Mouse (Mus musculus): Measurements from ENCODE around the gene Ppat. TPM values are rescaled to one million over a fixed set of nuclear protein-coding genes. Genes with fewer than 3 reads are reported as not detected.

Ppat gene
- polyA plus RNA-seq (2015; fragmentation: Nextera tagmentation; extraction: Ambion mirVana) = 22.0 and 29.3 TPM in 2 replicates

GRCm38 (mm10) chr5:76951106-76952027, at the start of gene Ppat, which contains the start of gene Paics:
Gene Ppat (minus strand): TSS chr5:76951578.
Gene Paics (plus strand): TSS chr5:76951307.
- peaks cover 1% of the 10 kb centered on the region; the same call in 1 of the 2 replicates for H3K36me3 ChIP-seq (ENCODE audit: control insufficient read depth, insufficient read depth)
- H3K4me3 ChIP-seq (ENCODE audit: low read length) = peak within 1 kb of the TSS; percentile 92
- peak within 1 kb of the TSS; percentile 91 for H3K9ac ChIP-seq (ENCODE audit: low read length)
- WGBS = under 1% methylated on average over 81 of the region's 81 CpGs
- no peaks in the 10 kb centered on the region for H3K27me3 ChIP-seq (ENCODE audit: control insufficient read depth, insufficient read depth, low read length)
- peak within 1 kb of the TSS; percentile 83 for H3K4me2 ChIP-seq (ENCODE audit: low read depth, low read length)
- H3K27ac ChIP-seq (ENCODE audit: low read length) = peak within 1 kb of the TSS; percentile 95
- H3K9me3 ChIP-seq (replicated peaks; ENCODE audit: control insufficient read depth, low read length) = no peaks in the 10 kb centered on the region
- H3K4me1 ChIP-seq (ENCODE audit: control insufficient read depth, insufficient read depth, low read length) = peaks cover 51% of the 10 kb centered on the region
- ATAC-seq (replicated peaks; ENCODE audit: extremely low read depth, insufficient read depth, low FRiP score) = peak; percentile 95

GRCm38 (mm10) chr5:76998416-76998815, 47.0 kb upstream of the Ppat start:
- Histone ChIP-seq H3K36me3 (ENCODE audit: control insufficient read depth, insufficient read depth) (peaks cover 55% of the 10 kb centered on the region), H3K27me3 (ENCODE audit: control insufficient read depth, insufficient read depth, low read length) (no peaks in the 10 kb centered on the region), H3K9me3 (replicated peaks; ENCODE audit: control insufficient read depth, low read length) (no peaks in the 10 kb centered on the region), H3K4me2 (ENCODE audit: low read depth, low read length) (no peak overlapping the region), H3K27ac (ENCODE audit: low read length) (no peak overlapping the region), H3K4me3 (ENCODE audit: low read length) (no peak overlapping the region), H3K4me1 (ENCODE audit: control insufficient read depth, insufficient read depth, low read length) (no peaks in the 10 kb centered on the region), H3K9ac (ENCODE audit: low read length) (no peak overlapping the region)
- WGBS = 39% methylated on average over 5 of the region's 5 CpGs
- ATAC-seq (replicated peaks; ENCODE audit: extremely low read depth, insufficient read depth, low FRiP score) = no peak

DNA sequence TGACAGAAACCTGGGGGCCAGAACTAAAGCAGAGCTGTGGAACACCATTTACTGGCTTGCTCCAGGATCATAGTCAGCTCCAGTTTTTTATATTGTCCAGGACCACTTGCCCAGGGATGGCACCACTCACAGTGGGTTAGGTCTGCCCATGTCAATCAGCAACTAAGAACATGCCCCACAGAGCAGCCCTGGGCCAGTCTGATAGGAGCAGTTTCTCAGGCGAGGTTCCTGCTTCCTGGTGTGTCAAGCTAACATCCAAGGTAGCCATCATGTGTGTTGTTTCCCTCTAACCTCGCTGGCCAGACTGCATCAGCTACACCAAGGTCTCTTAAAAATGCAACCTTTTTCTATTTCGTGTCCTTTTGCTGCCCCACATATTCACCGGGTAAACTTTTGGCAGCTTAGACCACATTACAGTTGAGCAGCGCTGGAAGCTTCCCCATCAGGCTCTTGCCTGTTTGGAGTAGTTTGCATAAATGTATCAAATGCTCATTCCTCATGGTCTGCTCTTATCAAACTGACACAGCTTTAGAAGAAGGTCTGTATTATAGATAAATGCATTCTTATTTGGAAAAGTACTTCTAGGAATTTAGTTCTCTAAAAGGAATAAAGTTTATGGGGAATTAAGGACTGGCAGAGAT, 41.9 kb upstream of the Ppat start:
- H3K9ac ChIP-seq (ENCODE audit: low read length) = no peak overlapping the region
- no peaks in the 10 kb centered on the region for H3K27me3 ChIP-seq (ENCODE audit: control insufficient read depth, insufficient read depth, low read length)
- H3K27ac ChIP-seq (ENCODE audit: low read length) = no peak overlapping the region
- H3K4me2 ChIP-seq (ENCODE audit: low read depth, low read length) = no peak overlapping the region
- no peaks in the 10 kb centered on the region for H3K4me1 ChIP-seq (ENCODE audit: control insufficient read depth, insufficient read depth, low read length)
- no peaks in the 10 kb centered on the region for H3K9me3 ChIP-seq (replicated peaks; ENCODE audit: control insufficient read depth, low read length)
- H3K4me3 ChIP-seq (ENCODE audit: low read length) = no peak overlapping the region
- peaks cover 68% of the 10 kb centered on the region for H3K36me3 ChIP-seq (ENCODE audit: control insufficient read depth, insufficient read depth)
- no peak for ATAC-seq (replicated peaks; ENCODE audit: extremely low read depth, insufficient read depth, low FRiP score)
- 94% methylated on average over 5 of the region's 5 CpGs for WGBS

- Histone ChIP-seq H3K27me3 (ENCODE audit: control insufficient read depth, insufficient read depth, low read length) (no peaks in the 10 kb centered on the region), H3K4me1 (ENCODE audit: control insufficient read depth, insufficient read depth, low read length) (no peaks in the 10 kb centered on the region), H3K9me3 (replicated peaks; ENCODE audit: control insufficient read depth, low read length) (no peaks in the 10 kb centered on the region), H3K36me3 (ENCODE audit: control insufficient read depth, insufficient read depth) (peaks cover 62% of the 10 kb centered on the region), H3K4me3 (ENCODE audit: low read length) (no peak overlapping the region), H3K9ac (ENCODE audit: low read length) (no peak overlapping the region), H3K27ac (ENCODE audit: low read length) (no peak overlapping the region), H3K4me2 (ENCODE audit: low read depth, low read length) (no peak overlapping the region)
- WGBS = 92% methylated on average over 3 of the region's 3 CpGs
- ATAC-seq (replicated peaks; ENCODE audit: extremely low read depth, insufficient read depth, low FRiP score) = no peak
These were observed 39.4 kb upstream of the Ppat start for GRCm38 (mm10) chr5:76990789-76991188.

DNA sequence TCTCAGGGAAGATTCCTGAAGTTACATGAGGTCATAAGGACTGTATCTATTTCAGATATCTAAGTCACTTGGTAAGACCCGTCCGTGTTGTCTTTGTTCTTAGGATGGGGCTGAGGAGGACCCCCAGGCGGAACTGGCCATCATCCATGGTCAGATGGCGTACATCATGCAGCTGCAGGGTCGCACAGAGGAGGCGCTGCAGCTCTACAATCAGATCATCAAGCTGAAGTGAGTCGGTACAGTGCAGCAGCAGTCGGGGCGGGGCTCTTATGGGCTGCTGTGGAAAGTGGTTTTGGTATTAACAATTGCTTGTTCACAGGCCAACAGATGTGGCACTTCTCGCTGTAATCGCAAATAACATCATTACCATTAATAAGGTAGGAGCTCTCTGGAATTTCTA, 32.6 kb upstream of the Ppat start:
- WGBS = 93% methylated on average over 11 of the region's 11 CpGs
- no peak for ATAC-seq (replicated peaks; ENCODE audit: extremely low read depth, insufficient read depth, low FRiP score)
- H3K4me1 ChIP-seq (ENCODE audit: control insufficient read depth, insufficient read depth, low read length) = no peaks in the 10 kb centered on the region
- H3K9me3 ChIP-seq (replicated peaks; ENCODE audit: control insufficient read depth, low read length) = no peaks in the 10 kb centered on the region
- H3K9ac ChIP-seq (ENCODE audit: low read length) = no peak overlapping the region
- no peak overlapping the region for H3K27ac ChIP-seq (ENCODE audit: low read length)
- H3K36me3 ChIP-seq (ENCODE audit: control insufficient read depth, insufficient read depth) = peaks cover 61% of the 10 kb centered on the region
- H3K27me3 ChIP-seq (ENCODE audit: control insufficient read depth, insufficient read depth, low read length) = no peaks in the 10 kb centered on the region
- H3K4me2 ChIP-seq (ENCODE audit: low read depth, low read length) = no peak overlapping the region
- H3K4me3 ChIP-seq (ENCODE audit: low read length) = no peak overlapping the region

DNA sequence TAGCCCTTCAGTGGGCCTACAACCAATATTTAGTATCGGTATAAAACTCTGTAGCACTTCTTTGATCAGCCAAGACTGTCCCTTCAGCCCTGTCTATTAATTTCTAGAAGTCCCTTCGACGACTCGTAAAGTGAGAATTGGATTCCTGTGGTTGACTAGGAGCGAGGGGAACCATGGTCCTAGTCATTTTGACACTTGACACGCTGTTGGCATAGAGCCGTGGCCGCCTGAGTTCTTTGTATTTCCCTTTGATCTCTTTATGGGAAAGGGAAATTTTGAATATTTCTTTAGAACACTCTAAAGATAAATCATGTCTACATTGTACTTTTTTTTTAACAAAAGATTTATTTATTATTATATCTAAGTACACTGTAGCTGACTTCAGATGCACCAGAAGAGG, 24.4 kb upstream of the Ppat start:
- H3K27me3 ChIP-seq (ENCODE audit: control insufficient read depth, insufficient read depth, low read length) = no peaks in the 10 kb centered on the region
- 80% methylated on average over 8 of the region's 8 CpGs for WGBS
- peak overlapping the region; percentile 100 for H3K4me3 ChIP-seq (ENCODE audit: low read length)
- peaks cover 11% of the 10 kb centered on the region for H3K4me1 ChIP-seq (ENCODE audit: control insufficient read depth, insufficient read depth, low read length)
- H3K27ac ChIP-seq (ENCODE audit: low read length) = no peak overlapping the region
- H3K9ac ChIP-seq (ENCODE audit: low read length) = no peak overlapping the region
- peaks cover 20% of the 10 kb centered on the region for H3K36me3 ChIP-seq (ENCODE audit: control insufficient read depth, insufficient read depth)
- no peaks in the 10 kb centered on the region for H3K9me3 ChIP-seq (replicated peaks; ENCODE audit: control insufficient read depth, low read length)
- peak overlapping the region; percentile 94 for H3K4me2 ChIP-seq (ENCODE audit: low read depth, low read length)
- ATAC-seq (replicated peaks; ENCODE audit: extremely low read depth, insufficient read depth, low FRiP score) = no peak

- peak within 1 kb of the TSS; percentile 97 for H3K9ac ChIP-seq (ENCODE audit: low read length)
- peaks cover 11% of the 10 kb centered on the region for H3K4me1 ChIP-seq (ENCODE audit: control insufficient read depth, insufficient read depth, low read length)
- no peaks in the 10 kb centered on the region for H3K27me3 ChIP-seq (ENCODE audit: control insufficient read depth, insufficient read depth, low read length)
- peak within 1 kb of the TSS; percentile 100 for H3K4me3 ChIP-seq (ENCODE audit: low read length)
- peak within 1 kb of the TSS; percentile 94 for H3K4me2 ChIP-seq (ENCODE audit: low read depth, low read length)
- WGBS = under 1% methylated on average over 60 of the region's 60 CpGs
- peak; percentile 92 for ATAC-seq (replicated peaks; ENCODE audit: extremely low read depth, insufficient read depth, low FRiP score)
- peak within 1 kb of the TSS; percentile 96 for H3K27ac ChIP-seq (ENCODE audit: low read length)
- peaks cover 14% of the 10 kb centered on the region for H3K36me3 ChIP-seq (ENCODE audit: control insufficient read depth, insufficient read depth)
- H3K9me3 ChIP-seq (replicated peaks; ENCODE audit: control insufficient read depth, low read length) = no peaks in the 10 kb centered on the region
These were observed 23.3 kb upstream of the Ppat start, which contains the start of gene Srp72 for GRCm38 (mm10) chr5:76974554-76975285. Gene Srp72 (plus strand): TSS chr5:76974683.

GRCm38 (mm10) chr5:76974207-76974553, 22.8 kb upstream of the Ppat start:
- H3K36me3 ChIP-seq (ENCODE audit: control insufficient read depth, insufficient read depth) = peaks cover 11% of the 10 kb centered on the region
- H3K4me3 ChIP-seq (ENCODE audit: low read length) = peak overlapping the region; percentile 100
- 2% methylated on average over 17 of the region's 17 CpGs for WGBS
- peak overlapping the region; percentile 94 for H3K4me2 ChIP-seq (ENCODE audit: low read depth, low read length)
- H3K9me3 ChIP-seq (replicated peaks; ENCODE audit: control insufficient read depth, low read length) = no peaks in the 10 kb centered on the region
- peak; percentile 19; the same call in 1 of the 2 replicates for ATAC-seq (replicated peaks; ENCODE audit: extremely low read depth, insufficient read depth, low FRiP score)
- H3K27me3 ChIP-seq (ENCODE audit: control insufficient read depth, insufficient read depth, low read length) = no peaks in the 10 kb centered on the region
- peak overlapping the region; percentile 96 for H3K27ac ChIP-seq (ENCODE audit: low read length)
- peaks cover 11% of the 10 kb centered on the region for H3K4me1 ChIP-seq (ENCODE audit: control insufficient read depth, insufficient read depth, low read length)
- peak overlapping the region; percentile 97 for H3K9ac ChIP-seq (ENCODE audit: low read length)
